Mouse (Mus musculus): ENCODE results near the gene Fstl1. TPM values are rescaled to one million over a fixed set of nuclear protein-coding genes. Genes with fewer than 3 reads are reported as not detected.

Fstl1 gene
- polyA plus RNA-seq (2015; fragmentation: Nextera tagmentation; extraction: Ambion mirVana) = 271 and 323 TPM in 2 replicates

GRCm38 (mm10) chr16:37776860-37777651, at the start of gene Fstl1:
Gene Fstl1, plus strand, starts transcription at chr16:37776873.

GRCm38 (mm10) chr16:37861029-37861428, 84.4 kb downstream of the Fstl1 start, which contains the start of gene Gm36028:
Gene Gm36028, minus strand, starts transcription at chr16:37861146.

DNA sequence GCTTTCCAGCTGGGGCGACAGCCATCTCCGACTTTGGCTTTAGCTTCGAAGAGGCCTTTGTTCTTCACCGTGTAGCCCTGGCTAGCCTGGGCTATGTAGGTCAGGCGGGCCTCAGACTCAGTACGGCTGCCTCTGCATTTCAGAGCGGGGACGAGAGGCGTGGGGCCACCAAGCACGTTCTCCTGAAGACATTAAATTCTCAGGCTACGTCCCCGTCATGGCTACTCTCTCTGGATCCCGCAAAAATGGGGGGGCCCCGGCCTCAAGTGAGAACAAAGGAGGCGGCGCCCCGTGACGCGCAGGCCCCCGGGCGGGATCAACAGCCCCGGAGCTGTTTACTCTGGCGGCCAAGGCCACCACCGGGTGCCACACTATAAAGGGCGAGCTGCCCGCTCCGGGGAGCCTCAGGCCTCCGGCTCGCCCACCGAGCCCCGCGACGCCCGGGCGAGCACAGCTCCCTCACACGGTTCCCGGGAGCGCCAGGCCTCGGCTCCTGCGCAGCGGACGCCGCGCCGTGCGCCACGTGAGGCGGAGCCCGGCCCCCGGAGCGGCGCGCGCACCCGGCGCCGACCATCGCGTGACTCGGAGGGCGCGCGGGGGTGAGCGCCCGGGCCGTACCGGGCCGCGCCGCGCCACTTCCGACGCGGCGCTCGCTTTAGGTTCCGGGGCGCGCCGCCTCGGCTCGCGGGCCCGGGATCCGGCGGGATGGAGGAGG, 91.3 kb downstream of the Fstl1 start, which contains the start of gene Lrrc58:
TSS of gene Lrrc58 (plus strand) at position 599 of the 715 bp plus-strand sequence.

Other genes with a start within 250 kb of the Fstl1 start
- gene Gtf2e1, start 237.1 kb upstream of the Fstl1 start, polyA plus RNA-seq (2015; fragmentation: Nextera tagmentation; extraction: Ambion mirVana) = 10.1 and 14.0 TPM in 2 replicates
- 8.6 and 11.8 TPM in 2 replicates for gene Rabl3, start 237.0 kb upstream of the Fstl1 start, polyA plus RNA-seq (2015; fragmentation: Nextera tagmentation; extraction: Ambion mirVana)
- 3.6 and 7.2 TPM in 2 replicates for gene Hgd, start 196.7 kb upstream of the Fstl1 start, polyA plus RNA-seq (2015; fragmentation: Nextera tagmentation; extraction: Ambion mirVana)
- 216 and 340 TPM in 2 replicates for gene Ndufb4, start 122.4 kb upstream of the Fstl1 start, polyA plus RNA-seq (2015; fragmentation: Nextera tagmentation; extraction: Ambion mirVana)
- not detected in 2 replicates for gene Gm36028, start 84.3 kb downstream of the Fstl1 start, polyA plus RNA-seq (2015; fragmentation: Nextera tagmentation; extraction: Ambion mirVana)
- gene Lrrc58, start 91.5 kb downstream of the Fstl1 start, polyA plus RNA-seq (2015; fragmentation: Nextera tagmentation; extraction: Ambion mirVana) = 38.6 and 48.9 TPM in 2 replicates
- gene Gpr156, start 139.6 kb downstream of the Fstl1 start, polyA plus RNA-seq (2015; fragmentation: Nextera tagmentation; extraction: Ambion mirVana) = 0.33 and 0.43 TPM in 2 replicates